Mouse (Mus musculus): ENCODE data around the gene Ly6g5b. TPM values are rescaled to one million over a fixed set of nuclear protein-coding genes. Genes with fewer than 3 reads are reported as not detected.

The Ly6g5b gene
- total RNA-seq, 1 experiment: 1.5 TPM

GRCm38 (mm10) chr17:35103221-35103690, 12.0 kb downstream of the Ly6g5b start:
- H3K36me3 ChIP-seq (ENCODE audit: control insufficient read depth, insufficient read depth, low read length, poor library complexity, severe bottlenecking): peaks cover 18% of the 10 kb centered on the region; the same call in 1 of the 2 replicates
- no peak overlapping the region for H3K9ac ChIP-seq (ENCODE audit: insufficient read depth, low read depth, low read length, poor library complexity, severe bottlenecking)
- H3K9me3 ChIP-seq (ENCODE audit: control insufficient read depth, insufficient read depth, low read depth, low read length): no peaks in the 10 kb centered on the region
- TF ChIP-seq ZC3H11A (IDR thresholded peaks at IDR 0.05; ENCODE audit: borderline replicate concordance, low read depth, low read length): no peak
- no peak for TF ChIP-seq CHD2 (IDR thresholded peaks at IDR 0.05; ENCODE audit: low read depth, low read length)
- no peak for TF ChIP-seq MAFK (IDR thresholded peaks at IDR 0.05; ENCODE audit: insufficient read depth, low read depth, low read length)
- no peak for TF ChIP-seq ZNF384 (IDR thresholded peaks at IDR 0.05; ENCODE audit: low read depth, low read length)
- TF ChIP-seq HCFC1 (IDR thresholded peaks at IDR 0.05; ENCODE audit: borderline replicate concordance, insufficient read depth, low read length): no peak
- in situ Hi-C loops (cut with MboI; ENCODE audit: low sequenced_read_pairs in 2 of 2, unreplicated experiment in 2 of 2): loop anchor here in 1 of 2 experiments (25.0 kb wide), 1 partner anchor 91 kb away; the partner anchor contains the start of genes Vars and Vwa7
- H3K4me3 ChIP-seq (ENCODE audit: insufficient read depth in 1 of 2, low read depth in 1 of 2, low read length in 2 of 2, poor library complexity in 1 of 2, severe bottlenecking in 1 of 2): no peak overlapping the region
- peaks cover 0 to 9% of the 10 kb centered on the region in 2 experiments; a peak in 1 of 4 replicates for H3K4me1 ChIP-seq (ENCODE audit: control insufficient read depth in 2 of 2, insufficient read depth in 2 of 2, low read length in 2 of 2, poor library complexity in 1 of 2)
- no peak overlapping the region for H3K27ac ChIP-seq (ENCODE audit: insufficient read depth, low read depth, low read length, poor library complexity, severe bottlenecking)
- DNase-seq (ENCODE audit: low read depth, low spot score): no peak

- H3K27ac ChIP-seq (ENCODE audit: insufficient read depth, low read depth, low read length, poor library complexity, severe bottlenecking): no peak overlapping the region
- no peak overlapping the region for H3K9ac ChIP-seq (ENCODE audit: insufficient read depth, low read depth, low read length, poor library complexity, severe bottlenecking)
- no peak overlapping the region for H3K4me3 ChIP-seq (ENCODE audit: insufficient read depth in 1 of 2, low read depth in 1 of 2, low read length in 2 of 2, poor library complexity in 1 of 2, severe bottlenecking in 1 of 2)
- in situ Hi-C loops (cut with MboI; ENCODE audit: low sequenced_read_pairs in 2 of 2, unreplicated experiment in 2 of 2): loop anchor here in 1 of 2 experiments (25.0 kb wide), 1 partner anchor 90 kb away; the partner anchor contains the start of genes Vars and Vwa7
- TF ChIP-seq ZNF384 (IDR thresholded peaks at IDR 0.05; ENCODE audit: low read depth, low read length) (no peak), ZC3H11A (IDR thresholded peaks at IDR 0.05; ENCODE audit: borderline replicate concordance, low read depth, low read length) (no peak)
- H3K9me3 ChIP-seq (ENCODE audit: control insufficient read depth, insufficient read depth, low read depth, low read length): no peaks in the 10 kb centered on the region
- no peak for DNase-seq (ENCODE audit: low read depth, low spot score)
- H3K4me1 ChIP-seq (ENCODE audit: control insufficient read depth in 2 of 2, insufficient read depth in 2 of 2, low read length in 2 of 2, poor library complexity in 1 of 2): peaks cover 0 to 9% of the 10 kb centered on the region in 2 experiments; a peak in 1 of 4 replicates
- peaks cover 18% of the 10 kb centered on the region; the same call in 1 of the 2 replicates for H3K36me3 ChIP-seq (ENCODE audit: control insufficient read depth, insufficient read depth, low read length, poor library complexity, severe bottlenecking)
These were observed 12.9 kb downstream of the Ly6g5b start for GRCm38 (mm10) chr17:35102299-35102698.

GRCm38 (mm10) chr17:35101161-35101560, 14.1 kb downstream of the Ly6g5b start:
- Histone ChIP-seq H3K4me3 (ENCODE audit: insufficient read depth in 1 of 2, low read depth in 1 of 2, low read length in 2 of 2, poor library complexity in 1 of 2, severe bottlenecking in 1 of 2) (no peak overlapping the region), H3K4me1 (ENCODE audit: control insufficient read depth in 2 of 2, insufficient read depth in 2 of 2, low read length in 2 of 2, poor library complexity in 1 of 2) (peaks cover 0 to 9% of the 10 kb centered on the region in 2 experiments; a peak in 1 of 4 replicates), H3K9me3 (ENCODE audit: control insufficient read depth, insufficient read depth, low read depth, low read length) (no peaks in the 10 kb centered on the region), H3K9ac (ENCODE audit: insufficient read depth, low read depth, low read length, poor library complexity, severe bottlenecking) (no peak overlapping the region), H3K27ac (ENCODE audit: insufficient read depth, low read depth, low read length, poor library complexity, severe bottlenecking) (no peak overlapping the region), H3K36me3 (ENCODE audit: control insufficient read depth, insufficient read depth, low read length, poor library complexity, severe bottlenecking) (peaks cover 20% of the 10 kb centered on the region; the same call in 1 of the 2 replicates)
- DNase-seq (ENCODE audit: low read depth, low spot score): no peak
- TF ChIP-seq MAFK (IDR thresholded peaks at IDR 0.05; ENCODE audit: insufficient read depth, low read depth, low read length) (no peak), ZC3H11A (IDR thresholded peaks at IDR 0.05; ENCODE audit: borderline replicate concordance, low read depth, low read length) (no peak), ZNF384 (IDR thresholded peaks at IDR 0.05; ENCODE audit: low read depth, low read length) (no peak), HCFC1 (IDR thresholded peaks at IDR 0.05; ENCODE audit: borderline replicate concordance, insufficient read depth, low read length) (no peak), CHD2 (IDR thresholded peaks at IDR 0.05; ENCODE audit: low read depth, low read length) (no peak)
- in situ Hi-C loops (cut with MboI; ENCODE audit: low sequenced_read_pairs in 2 of 2, unreplicated experiment in 2 of 2): loop anchor here in 1 of 2 experiments (25.0 kb wide), 1 partner anchor 89 kb away; the partner anchor contains the start of genes Vars and Vwa7

GRCm38 (mm10) chr17:35100196-35100765, 14.9 kb downstream of the Ly6g5b start:
- no peak overlapping the region; a peak in 1 of 4 replicates for H3K4me3 ChIP-seq (ENCODE audit: insufficient read depth in 1 of 2, low read depth in 1 of 2, low read length in 2 of 2, poor library complexity in 1 of 2, severe bottlenecking in 1 of 2)
- H3K9ac ChIP-seq (ENCODE audit: insufficient read depth, low read depth, low read length, poor library complexity, severe bottlenecking): no peak overlapping the region
- TF ChIP-seq HCFC1 (IDR thresholded peaks at IDR 0.05; ENCODE audit: borderline replicate concordance, insufficient read depth, low read length) (no peak), ZNF384 (IDR thresholded peaks at IDR 0.05; ENCODE audit: low read depth, low read length) (no peak), MAFK (IDR thresholded peaks at IDR 0.05; ENCODE audit: insufficient read depth, low read depth, low read length) (no peak), ZC3H11A (IDR thresholded peaks at IDR 0.05; ENCODE audit: borderline replicate concordance, low read depth, low read length) (no peak), CHD2 (IDR thresholded peaks at IDR 0.05; ENCODE audit: low read depth, low read length) (no peak)
- H3K9me3 ChIP-seq (ENCODE audit: control insufficient read depth, insufficient read depth, low read depth, low read length): no peaks in the 10 kb centered on the region
- H3K36me3 ChIP-seq (ENCODE audit: control insufficient read depth, insufficient read depth, low read length, poor library complexity, severe bottlenecking): peaks cover 22% of the 10 kb centered on the region; the same call in 1 of the 2 replicates
- no peak overlapping the region for H3K27ac ChIP-seq (ENCODE audit: insufficient read depth, low read depth, low read length, poor library complexity, severe bottlenecking)
- peaks cover 0 to 6% of the 10 kb centered on the region in 2 experiments; a peak in 1 of 4 replicates for H3K4me1 ChIP-seq (ENCODE audit: control insufficient read depth in 2 of 2, insufficient read depth in 2 of 2, low read length in 2 of 2, poor library complexity in 1 of 2)
- in situ Hi-C loops (cut with MboI; ENCODE audit: low sequenced_read_pairs in 2 of 2, unreplicated experiment in 2 of 2): loop anchor here in 1 of 2 experiments (25.0 kb wide), 1 partner anchor 88 kb away; the partner anchor contains the start of genes Vars and Vwa7
- DNase-seq (ENCODE audit: low read depth, low spot score): no peak

Measured in ES-E14 (cell line).